Mouse (Mus musculus) neural tube, embryonic 15.5 days (tissue): ENCODE data around the gene Slc35a5. TPM values are rescaled to one million over a fixed set of nuclear protein-coding genes. Genes with fewer than 3 reads are reported as not detected.

Source experiments
- ATAC-seq: fragments of 200-750 bp; cut with Nextera tagmentation; 2 replicates; pipeline ENCODE4 v1.8.0; 2017; ENCODE audit warnings: mild to moderate bottlenecking, moderate TSS enrichment, moderate library complexity; ENCODE audit not compliant: low FRiP score
- H3K27ac ChIP-seq: fragments of 300-500 bp; sonication (generic); replicated peaks from 2 replicates; pipeline ENCODE4 v1.5.1; 2015; ENCODE audit warnings: mild to moderate bottlenecking, inconsistent platforms
- H3K27me3 ChIP-seq: fragments of 300-500 bp; sonication (generic); replicated peaks from 2 replicates; pipeline ENCODE4 v1.6.1; 2015; ENCODE audit warnings: inconsistent platforms
- H3K36me3 ChIP-seq: fragments of 300-500 bp; sonication (generic); 2 replicates; pipeline ENCODE4 v1.6.1; 2015; ENCODE audit warnings: inconsistent platforms
- H3K4me1 ChIP-seq: fragments of 300-500 bp; sonication (generic); 2 replicates; pipeline ENCODE4 v1.6.1; 2015; ENCODE audit warnings: inconsistent platforms
- H3K4me2 ChIP-seq: fragments of 300-500 bp; sonication (generic); 2 replicates; pipeline ENCODE4 v1.6.1; 2015; ENCODE audit warnings: inconsistent platforms, mild to moderate bottlenecking, moderate library complexity
- H3K4me3 ChIP-seq: fragments of 300-500 bp; sonication (generic); replicated peaks from 2 replicates; pipeline ENCODE4 v1.5.1; 2015; ENCODE audit warnings: mild to moderate bottlenecking, inconsistent platforms
- H3K9ac ChIP-seq: fragments of 300-500 bp; sonication (generic); replicated peaks from 2 replicates; pipeline ENCODE4 v1.6.1; 2015; ENCODE audit warnings: mild to moderate bottlenecking, inconsistent platforms
- H3K9me3 ChIP-seq: fragments of 300-500 bp; sonication (generic); replicated peaks from 2 replicates; pipeline ENCODE4 v1.6.1; 2016; ENCODE audit warnings: inconsistent platforms
- WGBS: fragments of 180-500 bp; shearing (Covaris S2); methylation state at CpG from one replicate; pipeline ENCODE4 v1.1.7; 2015; ENCODE audit warnings: mixed read lengths; 5-methylcytosine and 5-hydroxymethylcytosine counted together
- polyA plus RNA-seq: library from polyadenylated mRNA; unstranded; fragments of >200 nt; fragmentation: Nextera tagmentation; extraction: Ambion mirVana; gene quantifications from 2 replicates; pipeline ENCODE4 v1.2.1, GENCODE M21; 2015

The Slc35a5 gene
- polyA plus RNA-seq, result 33.4 and 35.1 TPM in 2 replicates

DNA sequence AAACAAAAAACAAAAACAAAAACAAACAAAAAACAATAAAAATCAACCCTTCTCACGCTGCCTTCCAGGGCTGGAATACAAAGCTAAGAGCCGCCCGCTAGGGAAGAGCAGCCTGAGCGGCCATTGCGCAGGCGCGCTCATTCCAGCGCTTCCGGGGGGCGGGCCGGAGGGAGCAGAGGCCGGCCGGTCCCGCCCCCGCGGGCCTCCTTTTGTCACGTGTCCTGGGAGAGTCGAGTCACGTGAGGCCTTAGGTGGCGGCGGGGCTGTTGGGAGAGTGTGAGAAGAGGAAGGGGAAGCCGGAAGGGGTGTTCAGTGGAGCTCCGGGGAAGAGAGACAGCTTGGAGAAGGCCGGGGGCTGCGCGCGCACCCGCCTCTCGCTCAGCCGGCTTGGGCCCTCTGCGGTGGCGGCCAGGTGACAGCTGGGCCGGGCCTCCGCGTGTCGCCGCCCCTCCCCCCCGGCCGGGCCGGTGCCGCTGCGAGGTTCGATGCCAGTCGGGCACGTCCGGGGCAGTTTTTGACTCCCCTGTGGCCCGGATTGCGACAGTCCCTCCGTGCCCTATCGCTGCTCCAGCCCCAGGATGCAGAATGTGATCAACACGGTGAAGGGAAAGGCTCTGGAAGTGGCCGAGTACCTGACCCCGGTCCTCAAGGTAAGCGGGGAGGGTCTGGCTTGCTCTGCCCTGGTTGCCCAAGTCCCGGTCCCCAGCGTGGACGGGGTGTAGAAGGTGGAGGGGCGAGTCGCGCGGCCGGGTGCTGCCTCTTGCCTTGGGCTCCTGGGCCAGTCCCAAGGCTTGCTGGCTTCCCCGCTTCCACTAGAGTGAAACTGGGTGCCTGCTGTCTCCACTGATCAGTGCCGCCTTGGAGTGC is at the start of gene Slc35a5, which contains the start of gene Atg3:
Gene Slc35a5, minus strand, starts transcription at position 185 of the 867 bp plus-strand sequence.
Gene Atg3, plus strand, starts transcription at position 264 of the 867 bp plus-strand sequence.
- ATAC-seq, result peak; percentile 98
- Histone ChIP-seq H3K27ac (peak within 1 kb of the TSS; percentile 93), H3K9me3 (no peaks in the 10 kb centered on the region), H3K27me3 (no peaks in the 10 kb centered on the region), H3K36me3 (peaks cover 14% of the 10 kb centered on the region; the same call in 1 of the 2 replicates), H3K4me2 (peak within 1 kb of the TSS; percentile 82), H3K4me3 (peak within 1 kb of the TSS; percentile 81), H3K4me1 (peaks cover 29% of the 10 kb centered on the region), H3K9ac (peak within 1 kb of the TSS; percentile 79)
- WGBS, result under 1% methylated on average over 64 of the region's 64 CpGs

DNA sequence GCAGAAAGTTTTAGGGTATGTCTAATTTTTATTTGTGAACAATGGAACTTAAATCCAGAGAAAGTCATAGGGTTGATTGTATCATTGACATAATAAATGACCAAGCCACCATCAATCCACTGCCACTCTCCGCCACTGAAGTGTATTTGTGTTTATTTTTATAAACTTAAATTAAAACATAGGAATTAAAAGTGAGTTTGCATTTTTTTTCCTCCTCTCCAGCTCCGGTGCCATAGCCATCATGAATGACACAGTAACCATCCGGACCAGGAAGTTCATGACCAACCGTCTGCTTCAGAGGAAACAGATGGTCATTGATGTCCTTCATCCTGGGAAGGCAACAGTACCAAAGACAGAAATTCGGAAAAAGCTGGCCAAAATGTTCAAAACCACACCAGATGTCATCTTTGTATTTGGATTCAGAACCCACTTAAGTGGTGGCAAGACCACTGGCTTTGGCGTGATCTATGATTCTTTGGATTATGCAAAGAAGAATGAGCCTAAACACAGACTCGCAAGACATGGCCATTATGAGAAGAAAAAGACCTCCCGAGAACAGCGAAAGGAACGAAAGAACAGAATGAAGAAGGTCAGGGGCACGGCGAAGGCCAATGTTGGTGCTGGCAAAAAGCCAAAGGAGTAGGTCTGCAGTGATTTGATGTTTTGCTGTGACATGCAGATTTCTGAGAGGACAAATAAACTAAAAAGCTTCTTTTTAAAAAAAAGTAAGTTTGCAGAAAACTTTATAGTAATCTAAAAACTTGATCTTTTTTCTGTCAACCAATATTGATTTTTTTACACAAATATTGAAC is 46.6 kb upstream of the Slc35a5 start:
- no peak for ATAC-seq
- no peak overlapping the region for H3K4me2 ChIP-seq
- H3K9ac ChIP-seq, result no peak overlapping the region
- no peaks in the 10 kb centered on the region for H3K36me3 ChIP-seq
- no peak overlapping the region for H3K4me3 ChIP-seq
- H3K27me3 ChIP-seq, result no peaks in the 10 kb centered on the region
- H3K27ac ChIP-seq, result no peak overlapping the region
- WGBS, result 61% methylated on average over 12 of the region's 12 CpGs
- no peaks in the 10 kb centered on the region for H3K9me3 ChIP-seq
- H3K4me1 ChIP-seq, result no peaks in the 10 kb centered on the region

DNA sequence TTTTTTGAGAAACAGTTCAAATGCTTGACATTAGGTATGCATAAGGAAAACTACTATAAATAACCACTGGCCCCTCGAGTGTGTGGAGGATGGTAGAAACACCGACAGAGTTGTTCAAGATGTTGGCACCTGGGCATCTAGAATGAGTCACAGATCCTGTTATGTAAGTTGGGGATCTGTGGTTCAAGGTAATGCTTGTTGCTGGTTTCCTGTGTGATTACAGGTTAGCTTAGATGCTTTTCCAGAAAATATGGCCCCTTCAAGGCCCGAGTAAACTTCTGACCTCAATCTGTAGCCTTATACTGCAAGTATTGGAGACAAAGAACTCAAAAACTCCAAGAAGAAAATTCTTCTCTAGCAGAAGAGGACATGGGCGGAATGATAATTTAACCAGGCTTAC is 45.9 kb upstream of the Slc35a5 start:
- Histone ChIP-seq H3K27me3 (no peaks in the 10 kb centered on the region), H3K4me3 (no peak overlapping the region), H3K9me3 (no peaks in the 10 kb centered on the region), H3K4me1 (no peaks in the 10 kb centered on the region), H3K36me3 (no peaks in the 10 kb centered on the region), H3K27ac (no peak overlapping the region), H3K4me2 (no peak overlapping the region), H3K9ac (no peak overlapping the region)
- no peak for ATAC-seq
- 91% methylated on average over 4 of the region's 4 CpGs for WGBS

DNA sequence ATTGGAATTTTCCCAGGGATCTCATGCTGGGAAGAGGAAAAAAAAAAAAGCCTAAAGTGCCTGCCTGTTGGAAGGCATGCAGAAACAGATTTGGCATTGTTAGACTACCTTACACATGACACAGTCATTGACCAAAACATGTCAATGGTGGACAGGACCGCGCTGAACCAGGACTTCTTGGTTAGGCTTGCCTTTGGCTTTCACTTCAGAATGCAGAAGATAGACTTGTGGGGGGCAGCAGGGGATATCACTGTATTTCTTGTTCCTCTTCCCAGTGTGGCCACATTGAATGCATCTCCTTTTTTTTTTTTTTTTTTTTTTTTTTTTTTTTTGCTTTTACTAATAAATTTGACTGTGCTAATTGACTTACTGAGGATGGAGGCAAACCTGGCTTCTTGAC is 42.9 kb upstream of the Slc35a5 start:
- Histone ChIP-seq H3K4me3 (no peak overlapping the region), H3K9me3 (no peaks in the 10 kb centered on the region), H3K27ac (no peak overlapping the region), H3K4me2 (no peak overlapping the region), H3K36me3 (no peaks in the 10 kb centered on the region), H3K27me3 (no peaks in the 10 kb centered on the region), H3K4me1 (no peaks in the 10 kb centered on the region), H3K9ac (no peak overlapping the region)
- 100% methylated on average over 2 of the region's 2 CpGs for WGBS
- no peak for ATAC-seq

DNA sequence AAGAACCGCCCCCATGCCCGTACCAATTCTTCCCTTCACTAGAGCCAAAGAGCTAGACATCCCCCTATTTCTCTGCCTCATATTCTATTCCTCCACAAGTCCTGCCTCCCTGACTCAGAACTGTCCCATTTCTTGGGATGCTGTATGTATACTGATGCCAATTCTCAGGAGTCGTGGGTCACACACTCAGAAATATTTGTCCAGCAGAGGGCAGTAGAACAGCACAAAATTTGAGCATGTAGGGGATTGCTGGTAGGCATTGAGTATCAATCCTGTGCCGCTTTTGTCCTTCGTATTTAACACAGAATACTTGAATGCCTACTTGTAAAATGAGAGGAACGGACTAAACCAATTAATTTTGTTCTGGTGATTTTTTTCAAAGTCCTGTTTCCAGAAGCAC is 38.3 kb upstream of the Slc35a5 start:
- no peak overlapping the region for H3K4me2 ChIP-seq
- no peak overlapping the region for H3K4me3 ChIP-seq
- 29% methylated on average over 6 of the region's 6 CpGs for whole genome bisulfite sequencing

DNA sequence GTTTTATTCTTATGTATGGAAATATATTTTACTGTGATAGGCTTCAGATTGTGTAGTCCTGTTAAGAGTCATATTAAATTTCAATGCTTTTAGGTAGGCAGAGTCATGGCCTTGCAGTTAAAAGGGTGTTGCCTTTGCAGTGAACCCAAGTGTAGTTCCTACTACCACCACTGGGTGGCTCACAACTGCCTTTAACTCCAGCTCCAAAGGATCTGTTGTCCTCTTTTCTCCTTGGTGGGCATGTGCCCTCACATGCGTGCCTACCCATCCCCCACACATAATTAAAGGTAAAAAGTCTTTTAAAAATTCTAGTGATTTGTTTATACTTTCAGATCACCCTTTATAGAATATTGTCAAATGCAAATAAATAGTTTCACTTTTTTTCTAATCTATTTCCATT is 34.1 kb upstream of the Slc35a5 start:
- no peak overlapping the region for H3K4me2 ChIP-seq
- no peaks in the 10 kb centered on the region for H3K27me3 ChIP-seq
- no peak overlapping the region for H3K27ac ChIP-seq
- no peaks in the 10 kb centered on the region for H3K9me3 ChIP-seq
- H3K9ac ChIP-seq, result no peak overlapping the region
- peaks cover 9% of the 10 kb centered on the region; the same call in 1 of the 2 replicates for H3K36me3 ChIP-seq
- no peaks in the 10 kb centered on the region for H3K4me1 ChIP-seq
- no peak overlapping the region for H3K4me3 ChIP-seq
- ATAC-seq, result peak; percentile 74; the same call in 1 of the 2 replicates
- 0% methylated on average over 1 of the region's 1 CpGs for whole genome bisulfite sequencing

More for the DNA sequence above, 38.3 kb upstream of the Slc35a5 start:
- peak; percentile 91 for ATAC-seq
- H3K36me3 ChIP-seq, result no peaks in the 10 kb centered on the region
- no peak overlapping the region for H3K27ac ChIP-seq
- H3K9ac ChIP-seq, result no peak overlapping the region
- no peaks in the 10 kb centered on the region for H3K4me1 ChIP-seq
- no peaks in the 10 kb centered on the region for H3K27me3 ChIP-seq
- no peaks in the 10 kb centered on the region for H3K9me3 ChIP-seq

DNA sequence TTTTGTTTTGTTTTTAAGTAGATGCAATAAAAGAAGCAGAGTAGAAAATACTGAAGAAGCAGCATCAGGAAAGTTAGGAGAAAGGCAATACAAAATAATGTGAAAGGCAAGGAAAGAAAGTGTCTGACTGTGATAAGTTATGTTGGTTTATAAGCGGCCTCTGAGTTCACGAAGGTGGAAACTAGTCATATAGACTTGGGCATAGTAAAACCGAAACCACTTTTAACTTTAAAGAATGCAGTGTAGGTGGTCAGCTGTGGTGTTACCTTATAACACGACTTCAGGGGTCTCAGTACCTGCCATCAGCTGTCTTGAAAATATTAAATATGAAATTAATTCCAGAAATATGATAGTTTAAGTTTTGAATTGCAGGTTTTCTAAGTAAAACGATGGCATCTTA is 23.3 kb upstream of the Slc35a5 start:
- ATAC-seq, result no peak
- no peaks in the 10 kb centered on the region for H3K9me3 ChIP-seq
- H3K4me3 ChIP-seq, result no peak overlapping the region
- no peak overlapping the region for H3K9ac ChIP-seq
- H3K36me3 ChIP-seq, result peaks cover 18% of the 10 kb centered on the region
- 95% methylated on average over 5 of the region's 5 CpGs for WGBS
- no peaks in the 10 kb centered on the region for H3K4me1 ChIP-seq
- H3K27me3 ChIP-seq, result no peaks in the 10 kb centered on the region
- no peak overlapping the region for H3K4me2 ChIP-seq
- H3K27ac ChIP-seq, result no peak overlapping the region

DNA sequence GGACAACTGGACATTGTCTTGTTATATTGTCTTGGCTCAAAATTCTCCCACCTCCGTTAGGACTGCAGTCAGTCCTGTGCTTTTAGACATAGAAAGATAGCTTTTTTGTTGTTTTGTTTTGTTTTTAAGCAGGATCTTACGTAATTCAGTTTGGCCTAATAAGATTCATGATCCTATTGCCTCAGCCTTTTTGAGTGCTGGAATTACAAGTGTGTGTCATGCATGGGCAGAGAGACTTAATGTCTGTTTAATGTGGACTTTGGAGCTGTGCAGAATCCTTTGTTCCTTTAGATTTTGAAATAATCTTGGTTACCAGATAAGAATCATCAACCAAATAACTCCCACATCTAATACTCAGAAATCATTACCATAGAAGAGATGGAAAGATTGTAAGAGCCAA is 20.0 kb upstream of the Slc35a5 start:
- no peak for ATAC-seq

DNA sequence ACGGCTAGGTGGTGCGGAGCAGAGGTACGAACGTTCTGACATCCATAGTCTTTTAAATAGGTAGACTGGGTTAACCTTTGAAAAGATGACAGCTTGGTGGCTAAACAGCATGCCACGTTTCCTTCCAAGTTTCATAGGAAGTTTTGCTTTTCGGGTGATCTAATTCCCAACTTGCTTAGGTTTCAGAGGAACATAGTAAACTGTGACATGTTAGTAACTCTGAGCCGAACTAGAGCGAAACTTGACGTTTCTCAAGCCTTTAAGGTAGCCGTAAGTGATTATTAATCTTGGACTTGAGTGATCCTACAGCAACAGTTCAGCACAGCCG is 847 bp upstream of the Slc35a5 start:
- Histone ChIP-seq H3K4me1 (peaks cover 29% of the 10 kb centered on the region), H3K27me3 (no peaks in the 10 kb centered on the region), H3K9ac (peak overlapping the region; percentile 79), H3K36me3 (peaks cover 14% of the 10 kb centered on the region; the same call in 1 of the 2 replicates), H3K27ac (peak overlapping the region; percentile 93), H3K9me3 (no peaks in the 10 kb centered on the region), H3K4me2 (peak overlapping the region; percentile 82), H3K4me3 (peak overlapping the region; percentile 81)
- no peak for ATAC-seq
- 8% methylated on average over 11 of the region's 11 CpGs for WGBS

More for the DNA sequence above, 20.0 kb upstream of the Slc35a5 start:
- Histone ChIP-seq H3K9me3 (no peaks in the 10 kb centered on the region), H3K9ac (no peak overlapping the region), H3K4me1 (no peaks in the 10 kb centered on the region), H3K27ac (no peak overlapping the region), H3K36me3 (peaks cover 13% of the 10 kb centered on the region), H3K4me2 (no peak overlapping the region), H3K27me3 (no peaks in the 10 kb centered on the region), H3K4me3 (no peak overlapping the region)
- 78% methylated on average over 2 of the region's 2 CpGs for WGBS

DNA sequence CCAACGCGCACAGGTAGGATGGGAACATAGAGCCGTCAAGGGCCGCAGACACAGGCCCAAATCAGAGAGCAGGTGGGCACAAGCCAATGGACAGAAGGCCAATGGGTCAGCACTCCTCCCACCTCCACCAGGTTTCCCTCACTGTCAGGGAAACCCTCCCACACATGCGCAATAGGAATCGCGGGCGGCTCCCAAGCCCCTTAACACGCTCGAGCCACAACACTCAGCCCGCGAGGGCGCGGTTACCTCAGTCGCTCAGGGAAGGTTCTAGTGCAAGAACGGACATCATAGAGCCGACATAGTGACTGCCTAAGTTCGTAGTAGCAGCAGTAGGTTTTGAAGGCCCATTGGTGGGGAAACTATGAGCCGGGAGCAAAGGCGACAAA is 377 bp downstream of the Slc35a5 start:
- ATAC-seq, result peak; percentile 89
- peak overlapping the region; percentile 81 for H3K4me3 ChIP-seq
- no peaks in the 10 kb centered on the region for H3K9me3 ChIP-seq
- no peaks in the 10 kb centered on the region for H3K27me3 ChIP-seq
- H3K36me3 ChIP-seq, result peaks cover 14% of the 10 kb centered on the region; the same call in 1 of the 2 replicates
- H3K9ac ChIP-seq, result peak overlapping the region; percentile 79
- H3K27ac ChIP-seq, result peak overlapping the region; percentile 93
- H3K4me2 ChIP-seq, result peak overlapping the region; percentile 82
- peaks cover 29% of the 10 kb centered on the region for H3K4me1 ChIP-seq
- WGBS, result under 1% methylated on average over 20 of the region's 20 CpGs

DNA sequence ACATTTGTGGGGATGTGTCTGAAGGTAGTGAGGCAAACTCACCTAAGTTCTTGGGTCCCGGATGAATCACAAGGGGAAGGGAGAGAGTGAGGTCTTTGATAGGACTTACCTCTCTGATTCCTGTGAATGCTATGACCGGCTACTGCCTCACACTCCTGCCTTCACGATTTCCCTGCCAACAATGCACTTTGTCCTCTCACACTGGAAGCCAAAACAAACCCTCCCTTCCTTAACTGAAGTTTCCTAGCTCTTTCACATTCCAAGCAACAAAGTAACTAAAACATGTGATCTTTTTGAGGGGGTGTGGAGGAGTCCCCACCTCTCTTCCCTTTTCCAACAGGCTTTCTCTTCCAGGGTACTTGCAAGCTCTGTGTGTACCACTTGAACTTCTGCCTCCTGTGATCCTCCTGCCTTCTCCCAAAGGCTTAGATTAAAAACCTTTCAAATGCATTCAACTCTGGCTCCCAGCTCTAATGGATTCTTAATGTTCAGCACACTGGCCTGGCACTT is 3.7 kb downstream of the Slc35a5 start:
- ATAC-seq, result no peak
- H3K27ac ChIP-seq, result no peak overlapping the region
- no peaks in the 10 kb centered on the region for H3K9me3 ChIP-seq

More for the DNA sequence above, 3.7 kb downstream of the Slc35a5 start:
- Histone ChIP-seq H3K27me3 (no peaks in the 10 kb centered on the region), H3K36me3 (peaks cover 36% of the 10 kb centered on the region), H3K9ac (no peak overlapping the region), H3K4me2 (no peak overlapping the region), H3K4me3 (no peak overlapping the region), H3K4me1 (peaks cover 17% of the 10 kb centered on the region)
- WGBS, result 91% methylated on average over 3 of the region's 3 CpGs
